Mouse (Mus musculus) C2C12 (cell line): ENCODE data around the gene Snx22. TPM values are rescaled to one million over a fixed set of nuclear protein-coding genes. Genes with fewer than 3 reads are reported as not detected.

Source experiments
- H3K27me3 ChIP-seq: one replicate; pipeline ENCODE4 v1.6.1; 2011; ENCODE audit not compliant: control insufficient read depth, insufficient read depth, insufficient read length
- H3K36me3 ChIP-seq: one replicate; pipeline ENCODE4 v1.6.1; 2011; ENCODE audit not compliant: control insufficient read depth, insufficient read depth
- H3K4me3 ChIP-seq: one replicate; pipeline ENCODE4 v1.5.1; 2011; ENCODE audit warnings: mild to moderate bottlenecking, control low read depth; ENCODE audit not compliant: poor library complexity, insufficient read depth, severe bottlenecking
- H3K79me2 ChIP-seq: one replicate; pipeline ENCODE4 v1.6.1; 2011; ENCODE audit not compliant: control insufficient read depth, insufficient read depth
- H3K79me3 ChIP-seq: one replicate; pipeline ENCODE4 v1.6.1; 2011; ENCODE audit warnings: low read depth, control low read depth
- H3ac ChIP-seq: one replicate; pipeline ENCODE3; 2011; ENCODE audit warnings: low read depth; ENCODE audit not compliant: control insufficient read depth, insufficient read length
- CEBPB ChIP-seq: IDR thresholded peaks from one replicate; pipeline ENCODE4 v1.6.1; 2011; ENCODE audit warnings: low read depth, mild to moderate bottlenecking, control low read depth, moderate library complexity
- CTCF ChIP-seq: IDR thresholded peaks from one replicate; pipeline ENCODE4 v1.5.1; 2011; ENCODE audit not compliant: control insufficient read depth, insufficient read depth, insufficient read length
- FOSL1 ChIP-seq: IDR thresholded peaks from one replicate; pipeline ENCODE4 v1.8.0; 2011; ENCODE audit warnings: mild to moderate bottlenecking, low read length; ENCODE audit not compliant: poor library complexity, insufficient read depth, severe bottlenecking
- MAX ChIP-seq: IDR thresholded peaks from one replicate; pipeline ENCODE4 v1.6.1; 2011; ENCODE audit warnings: mild to moderate bottlenecking, control low read depth
- MYOD1 ChIP-seq: IDR thresholded peaks from one replicate; pipeline ENCODE4 v1.6.1; 2011; ENCODE audit warnings: low read depth; ENCODE audit not compliant: control insufficient read depth, insufficient read length
- MYOG ChIP-seq: IDR thresholded peaks from one replicate; pipeline ENCODE4 v1.6.1; 2011; ENCODE audit not compliant: control insufficient read depth, insufficient read length; ENCODE audit errors: extremely low read depth
- USF1 ChIP-seq: IDR thresholded peaks from one replicate; pipeline ENCODE4 v1.6.1; 2011; ENCODE audit warnings: low read depth, mild to moderate bottlenecking, control low read depth, moderate library complexity
- polyA plus RNA-seq: library from polyadenylated mRNA; unstranded; fragments of >200 nt; fragmentation: generic; extraction: Trizol; gene quantifications from one replicate; pipeline ENCODE4 v1.2.1, GENCODE M21; 2012; ENCODE audit warnings: missing spikeins

Snx22 gene
- polyA plus RNA-seq, 1 experiment: 0.74 TPM

DNA sequence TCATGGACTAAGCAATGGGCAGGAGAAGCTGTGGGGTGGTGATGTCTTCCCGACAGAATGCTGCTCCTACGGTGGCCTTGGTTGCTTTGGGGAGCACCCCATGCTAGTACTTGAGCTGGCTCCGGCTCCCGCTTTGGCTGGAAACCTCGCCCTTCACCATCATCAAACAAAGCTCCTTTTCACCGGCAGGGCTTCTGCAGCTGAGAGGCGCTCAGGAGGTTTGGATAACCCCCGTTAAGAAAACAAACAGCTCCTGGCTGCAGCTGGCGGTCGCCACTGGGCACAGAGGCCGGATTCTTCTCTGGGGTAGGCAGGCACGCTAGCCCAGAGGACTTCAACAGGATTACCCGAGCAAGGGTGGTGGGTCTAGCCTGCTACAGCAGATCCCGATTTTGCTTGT is 9.0 kb upstream of the Snx22 start:
- no peaks in the 10 kb centered on the region for H3K36me3 ChIP-seq
- no peak overlapping the region for H3ac ChIP-seq
- no peaks in the 10 kb centered on the region for H3K79me3 ChIP-seq
- TF ChIP-seq MYOG: no peak
- no peak for TF ChIP-seq MAX
- no peak for TF ChIP-seq CEBPB
- TF ChIP-seq MYOD1: no peak
- TF ChIP-seq USF1: no peak
- TF ChIP-seq FOSL1: no peak
- TF ChIP-seq CTCF: no peak
- no peak overlapping the region for H3K4me3 ChIP-seq
- H3K79me2 ChIP-seq: no peaks in the 10 kb centered on the region
- H3K27me3 ChIP-seq: no peaks in the 10 kb centered on the region

DNA sequence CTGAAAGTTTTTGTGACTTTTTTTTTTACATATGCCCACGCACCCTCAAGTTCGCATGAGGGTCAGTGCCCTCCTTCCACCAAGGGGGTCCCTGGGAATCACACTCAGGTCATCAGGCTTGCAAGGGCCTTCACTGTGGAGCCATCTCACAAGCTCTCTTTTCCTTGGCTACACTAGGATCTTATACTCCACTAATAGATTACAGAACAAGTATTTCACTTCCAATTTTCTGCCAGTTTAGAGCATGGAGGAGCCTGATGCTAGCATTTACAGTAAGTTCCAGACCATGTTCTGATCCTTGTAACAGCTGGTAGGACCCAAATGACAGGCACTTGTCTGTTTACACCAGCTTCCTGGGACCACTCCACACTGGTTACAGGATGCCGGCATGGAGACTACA is 8.6 kb upstream of the Snx22 start:
- no peaks in the 10 kb centered on the region for H3K79me3 ChIP-seq
- TF ChIP-seq CTCF: no peak
- TF ChIP-seq USF1: no peak
- TF ChIP-seq MAX: no peak
- TF ChIP-seq MYOG: no peak
- TF ChIP-seq CEBPB: no peak
- TF ChIP-seq FOSL1: no peak
- no peak for TF ChIP-seq MYOD1
- H3K27me3 ChIP-seq: no peaks in the 10 kb centered on the region
- H3ac ChIP-seq: no peak overlapping the region
- no peaks in the 10 kb centered on the region for H3K36me3 ChIP-seq
- H3K79me2 ChIP-seq: no peaks in the 10 kb centered on the region
- no peak overlapping the region for H3K4me3 ChIP-seq

DNA sequence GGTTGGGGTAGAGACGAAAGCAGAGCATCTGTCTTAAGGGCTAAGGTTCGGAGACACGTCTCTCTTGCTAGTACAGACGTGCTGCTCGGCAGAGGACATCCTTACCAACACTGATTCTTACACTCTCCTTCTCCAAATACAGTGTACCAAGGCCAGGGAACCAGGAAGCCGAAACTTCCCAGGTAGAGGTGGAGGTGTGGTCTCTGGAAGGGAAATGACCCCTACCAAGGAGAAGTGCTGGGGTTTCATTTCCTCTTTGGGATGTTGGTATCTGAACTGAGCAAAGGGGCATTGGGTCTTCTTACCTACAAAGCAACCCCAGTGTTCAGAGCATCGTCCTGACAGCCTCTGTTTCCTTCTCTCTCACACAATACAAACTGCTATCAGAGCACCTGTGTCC is 3.2 kb upstream of the Snx22 start:
- TF ChIP-seq FOSL1 (no peak), MYOD1 (no peak), MYOG (no peak), CEBPB (no peak)
- no peaks in the 10 kb centered on the region for H3K27me3 ChIP-seq
- H3K79me3 ChIP-seq: no peaks in the 10 kb centered on the region
- H3ac ChIP-seq: no peak overlapping the region
- H3K36me3 ChIP-seq: no peaks in the 10 kb centered on the region
- no peak overlapping the region for H3K4me3 ChIP-seq
- H3K79me2 ChIP-seq: no peaks in the 10 kb centered on the region

- Histone ChIP-seq H3K79me3 (no peaks in the 10 kb centered on the region), H3K79me2 (no peaks in the 10 kb centered on the region), H3ac (no peak overlapping the region), H3K27me3 (no peaks in the 10 kb centered on the region), H3K4me3 (no peak overlapping the region), H3K36me3 (peaks cover 20% of the 10 kb centered on the region)
- TF ChIP-seq MYOD1: no peak
- TF ChIP-seq USF1: no peak
- TF ChIP-seq MAX: no peak
- no peak for TF ChIP-seq FOSL1
- TF ChIP-seq CEBPB: no peak
- no peak for TF ChIP-seq MYOG
- no peak for TF ChIP-seq CTCF
Measured at GRCm38 (mm10) chr9:66070151-66070550, 632 bp upstream of the Snx22 start.

DNA sequence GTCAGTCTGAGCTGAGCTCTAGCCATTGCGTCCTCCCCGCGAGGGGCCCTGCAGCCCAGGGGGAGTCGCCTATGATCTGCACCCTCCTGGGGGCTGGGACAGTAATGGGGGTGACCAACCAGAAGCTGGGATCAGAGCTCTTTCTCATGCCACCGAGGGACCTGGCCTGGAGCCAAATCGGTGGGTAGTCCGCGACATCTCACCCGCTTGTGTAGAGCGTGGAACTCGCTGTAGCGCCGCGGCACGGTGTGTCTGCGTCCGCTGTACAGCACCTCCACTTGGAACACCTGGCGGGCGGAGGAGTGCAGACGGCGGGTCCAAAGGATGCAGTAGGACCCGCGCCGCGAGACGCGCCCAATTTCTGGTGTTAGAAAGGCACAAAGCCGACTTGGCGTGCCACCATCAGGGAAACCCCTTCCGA is 538 bp downstream of the Snx22 start:
- Histone ChIP-seq H3K4me3 (no peak overlapping the region), H3K79me2 (no peaks in the 10 kb centered on the region), H3K79me3 (no peaks in the 10 kb centered on the region), H3K36me3 (peaks cover 25% of the 10 kb centered on the region), H3K27me3 (no peaks in the 10 kb centered on the region), H3ac (no peak overlapping the region)
- no peak for TF ChIP-seq CEBPB
- TF ChIP-seq MAX: no peak
- no peak for TF ChIP-seq CTCF
- TF ChIP-seq USF1: no peak
- no peak for TF ChIP-seq MYOD1
- TF ChIP-seq FOSL1: no peak
- no peak for TF ChIP-seq MYOG

GRCm38 (mm10) chr9:66068056-66068455 is 1.5 kb downstream of the Snx22 start:
- TF ChIP-seq USF1 (no peak), FOSL1 (no peak), MYOG (no peak), MYOD1 (no peak), CEBPB (no peak), CTCF (no peak), MAX (no peak)
- H3K36me3 ChIP-seq: peaks cover 34% of the 10 kb centered on the region
- no peak overlapping the region for H3ac ChIP-seq
- peaks cover 4% of the 10 kb centered on the region for H3K79me2 ChIP-seq
- H3K79me3 ChIP-seq: peaks cover 1% of the 10 kb centered on the region
- no peaks in the 10 kb centered on the region for H3K27me3 ChIP-seq
- no peak overlapping the region for H3K4me3 ChIP-seq
